Mouse (Mus musculus) brain, embryonic 14.5 days (tissue): ENCODE data around the gene Pcolce.

Experiments
- CTCF ChIP-seq: fragments of 200-500 bp; IDR thresholded peaks from 2 replicates; pipeline ENCODE4 v1.5.1; 2012; ENCODE audit warnings: inconsistent platforms, mild to moderate bottlenecking, moderate library complexity, borderline replicate concordance; ENCODE audit not compliant: insufficient read depth, insufficient read length; ENCODE audit errors: extremely low read depth
- POLR2A ChIP-seq: fragments of 200-500 bp; IDR thresholded peaks from 2 replicates; pipeline ENCODE4 v1.6.1; 2012; ENCODE audit warnings: mild to moderate bottlenecking, inconsistent platforms, borderline replicate concordance; ENCODE audit not compliant: poor library complexity, insufficient read depth, insufficient read length, severe bottlenecking; ENCODE audit errors: extremely low read depth

DNA sequence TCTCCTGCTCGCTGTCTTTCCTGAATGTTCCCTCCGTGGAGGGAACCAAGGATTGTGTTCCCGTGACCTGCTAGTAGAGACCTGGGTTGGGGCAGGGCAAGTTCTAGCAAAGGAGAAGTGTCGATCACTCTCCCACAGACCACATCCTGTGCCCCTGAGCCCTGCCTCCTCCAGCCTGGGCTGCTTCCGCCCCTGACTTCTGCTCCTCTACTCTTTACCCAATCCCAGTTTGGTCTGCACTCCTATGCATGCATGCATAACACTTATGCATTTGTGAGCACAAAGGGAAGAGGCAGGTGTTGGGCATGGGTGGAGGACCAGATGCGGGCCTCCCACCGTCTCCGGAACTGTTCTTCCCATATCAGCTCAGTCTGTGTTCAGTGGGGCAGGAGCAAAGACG is 17.6 kb upstream of the Pcolce start:
- TF ChIP-seq CTCF (no peak), POLR2A (no peak)
